Mouse (Mus musculus) left cerebral cortex, adult 8-10 months (tissue): ENCODE measurements around the gene Mphosph10. TPM values are rescaled to one million over a fixed set of nuclear protein-coding genes. Genes with fewer than 3 reads are reported as not detected.

ENCODE experiments used
- DNase-seq, 2 experiments: peaks; one replicate each; pipeline ENCODE4 v3.0.0; 2022; ENCODE audit warnings: low spot score in 2 of 2
- total RNA-seq, 4 experiments: library from RNA; stranded (reverse); gene quantifications; 2 replicates each; pipeline ENCODE4 v1.2.4; 2022

The Mphosph10 gene
- total RNA-seq: 10 to 100 TPM; 14.2 to 18.7 (median 16.9) TPM

DNA sequence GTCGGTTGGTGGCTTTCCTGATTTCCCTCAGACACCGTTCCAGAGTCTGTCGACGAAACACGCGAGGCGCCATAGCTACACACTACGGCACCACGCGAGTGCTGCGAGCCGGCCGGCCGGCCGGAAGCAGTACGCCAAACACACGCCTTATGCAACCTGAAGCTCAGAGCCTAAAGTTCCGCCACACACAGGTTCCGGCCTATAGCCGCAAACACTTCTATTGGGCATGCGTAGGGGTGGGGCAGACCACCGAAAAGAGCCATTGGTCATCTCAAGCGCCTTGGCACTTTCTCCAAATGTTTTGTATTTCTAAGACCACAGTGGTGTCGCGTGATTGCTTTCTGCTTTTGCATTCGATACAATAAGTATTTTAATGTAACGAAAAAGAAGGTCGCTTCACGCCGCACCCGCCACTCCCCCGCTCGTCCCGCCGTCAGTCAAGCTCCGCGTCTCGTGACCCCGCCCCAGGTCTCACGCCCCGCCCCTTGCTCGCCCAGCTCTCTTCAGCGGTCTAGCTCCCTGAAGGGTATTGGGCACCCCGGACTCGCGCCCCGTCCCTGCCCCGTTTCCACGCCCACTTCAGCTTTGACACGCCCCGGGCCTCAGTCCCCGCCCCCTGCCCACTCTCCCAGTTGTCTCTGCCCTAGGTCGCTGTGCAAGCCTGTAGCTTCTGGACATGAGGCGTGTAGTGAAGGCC is at the start of gene Mphosph10, which contains the start of gene Mcee:
Gene Mphosph10 (minus strand): TSS at position 147 of the 697 bp plus-strand sequence.
Gene Mcee (plus strand): TSS at position 486 of the 697 bp plus-strand sequence.
- peak; percentile 89 to 92 for DNase-seq

- DNase-seq: no peak
These were observed 48.5 kb upstream of the Mphosph10 start for GRCm38 (mm10) chr7:64440519-64440918.

GRCm38 (mm10) chr7:64439595-64440518 is 47.8 kb upstream of the Mphosph10 start:
- DNase-seq: no peak

- DNase-seq: no peak
These were observed 32.8 kb upstream of the Mphosph10 start for GRCm38 (mm10) chr7:64424861-64425260.

GRCm38 (mm10) chr7:64403989-64404388 is 11.9 kb upstream of the Mphosph10 start:
- DNase-seq: no peak

DNA sequence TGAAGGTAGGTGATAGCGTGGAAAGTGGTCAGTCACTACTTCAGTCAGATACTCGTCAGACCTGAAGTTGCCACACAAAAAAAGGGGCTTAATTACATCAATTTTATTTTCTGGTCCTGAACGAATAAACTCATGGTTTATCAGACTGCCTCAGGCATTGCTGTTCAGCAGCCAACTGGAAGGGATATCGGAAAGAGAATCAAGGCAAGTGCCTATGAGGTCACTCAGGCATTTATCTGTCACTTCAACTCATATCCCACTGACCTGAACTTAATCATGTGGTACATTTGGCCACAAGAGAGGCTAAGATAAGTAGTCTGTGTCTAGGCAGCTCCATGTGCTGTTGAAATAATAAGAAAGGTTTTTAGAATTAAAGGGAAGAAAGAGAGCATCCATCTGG is 10.4 kb upstream of the Mphosph10 start:
- DNase-seq: no peak

GRCm38 (mm10) chr7:64400725-64401124 is 8.7 kb upstream of the Mphosph10 start:
- DNase-seq: no peak

DNA sequence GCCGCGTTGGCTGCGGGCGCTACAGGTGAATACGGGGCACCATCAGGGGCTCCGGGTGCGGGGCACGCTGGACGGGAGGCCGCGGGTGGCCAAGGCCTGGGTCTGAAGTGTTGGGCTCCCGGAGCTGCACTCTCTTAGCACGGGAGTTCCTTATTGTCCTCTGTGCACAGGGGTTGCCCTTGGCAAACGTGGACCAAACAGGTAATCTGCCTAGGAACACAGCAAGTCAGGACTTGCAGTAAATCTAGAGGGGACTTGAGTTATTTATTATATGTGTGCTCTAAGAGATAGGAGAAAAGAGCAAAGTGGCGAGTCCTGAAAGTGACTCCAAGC is 717 bp upstream of the Mphosph10 start:
- DNase-seq: no peak

DNA sequence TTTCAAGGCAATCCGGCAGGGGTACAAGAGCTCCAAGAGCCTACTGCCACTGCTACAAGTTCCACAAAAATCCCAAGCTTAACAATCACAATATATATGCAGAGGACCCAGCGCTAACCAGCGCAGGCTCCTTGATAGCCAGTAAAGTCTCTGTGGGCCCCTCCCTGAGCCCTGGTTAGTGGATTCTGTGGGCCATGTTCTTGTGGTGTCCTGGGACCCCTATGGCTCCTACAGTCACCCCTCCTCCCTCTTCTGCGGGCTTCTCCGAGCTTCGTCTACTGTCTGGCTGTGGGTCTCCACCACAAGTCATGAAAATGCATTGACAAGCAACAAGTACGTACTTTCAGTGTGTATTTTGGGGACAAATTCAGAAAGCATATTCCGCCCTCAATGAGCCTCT is 589 bp downstream of the Mphosph10 start:
- DNase-seq: no peak

GRCm38 (mm10) chr7:64373830-64374562 is 18.1 kb downstream of the Mphosph10 start, which contains the start of gene Fan1:
Gene Fan1, minus strand, starts transcription at chr7:64374095.
- DNase-seq: peak; percentile 79 to 89

- DNase-seq: no peak
These were observed 18.8 kb downstream of the Mphosph10 start for GRCm38 (mm10) chr7:64373147-64373829.

DNA sequence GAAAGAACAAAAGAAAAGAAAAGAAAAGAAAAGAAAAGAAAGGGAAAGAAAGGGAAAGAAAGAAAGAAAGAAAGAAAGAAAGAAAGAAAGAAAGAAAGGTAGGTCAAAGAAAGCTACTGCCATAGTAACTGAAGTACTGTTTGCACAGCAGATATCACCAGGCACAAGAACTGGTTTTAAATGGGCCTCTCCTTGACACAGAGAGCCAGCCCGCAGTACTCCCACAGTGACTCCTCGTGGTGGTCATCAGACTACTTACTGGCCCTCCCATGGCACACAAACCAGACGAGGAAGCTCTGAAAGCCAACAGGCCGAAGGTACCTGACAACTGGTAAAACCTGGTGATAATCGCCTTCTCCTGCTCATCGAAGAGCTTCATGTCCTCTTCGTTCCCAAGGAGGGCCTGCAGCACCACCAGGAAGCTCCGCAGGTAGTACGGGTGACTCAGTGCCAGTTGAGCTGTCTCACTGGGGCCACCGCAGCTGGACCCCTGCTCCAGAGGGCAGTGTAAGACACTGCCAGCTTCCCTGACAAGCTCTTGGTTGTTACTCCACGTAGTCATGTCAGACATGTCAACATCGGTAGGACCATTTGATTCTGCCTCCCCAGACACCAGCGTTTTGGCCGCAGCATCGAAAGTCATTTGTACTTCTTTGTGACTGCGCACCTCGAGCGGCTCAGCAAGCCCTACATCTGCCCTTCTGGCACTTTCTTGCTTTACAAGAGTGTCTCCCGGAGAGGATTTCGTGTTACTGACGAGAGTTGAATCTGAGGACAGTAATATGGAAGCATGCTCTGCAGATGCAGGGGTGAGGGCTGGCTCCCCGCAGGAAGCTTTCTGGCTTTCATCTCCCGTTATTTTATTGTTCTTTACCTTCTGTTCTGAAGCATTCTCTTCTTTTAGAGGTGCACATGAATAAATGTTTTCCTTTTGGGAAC is 19.9 kb downstream of the Mphosph10 start:
- DNase-seq: no peak

- DNase-seq: no peak
These were observed 22.2 kb downstream of the Mphosph10 start for GRCm38 (mm10) chr7:64369841-64370240.

GRCm38 (mm10) chr7:64365863-64366262 is 26.2 kb downstream of the Mphosph10 start:
- DNase-seq: no peak

GRCm38 (mm10) chr7:64360586-64360945 is 31.5 kb downstream of the Mphosph10 start:
- DNase-seq: peak; percentile 28 to 56

DNA sequence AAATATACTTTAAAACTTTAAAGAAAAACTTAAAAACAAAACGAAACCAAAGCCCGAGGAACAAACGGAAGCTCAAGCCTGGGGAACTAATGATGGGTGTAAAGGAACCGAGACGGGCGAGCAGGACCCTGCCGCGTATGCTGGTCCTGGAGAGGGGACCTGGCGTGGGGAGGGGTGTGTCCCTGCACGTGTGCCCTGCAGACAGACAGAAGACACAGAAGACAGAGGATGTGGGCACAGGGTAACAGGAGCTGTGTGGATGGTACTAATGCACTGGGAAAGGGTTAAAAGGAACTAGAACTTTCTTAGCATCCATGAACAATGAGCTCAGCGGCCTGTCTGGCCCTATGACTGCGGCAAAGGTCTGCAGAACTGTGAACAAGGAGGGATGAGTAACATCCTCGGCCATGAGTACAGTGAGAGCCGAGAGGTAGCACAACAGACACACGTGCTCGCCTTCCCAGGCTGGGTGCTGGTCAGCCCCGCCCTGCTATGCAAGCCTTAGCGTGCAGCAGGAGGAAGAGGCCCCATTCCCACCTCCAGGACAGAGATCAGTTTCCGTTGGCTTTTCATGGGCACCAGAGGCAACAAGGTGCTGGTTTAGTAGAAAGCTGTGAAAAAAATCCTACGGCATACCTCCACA is 32.0 kb downstream of the Mphosph10 start:
- DNase-seq: no peak

DNA sequence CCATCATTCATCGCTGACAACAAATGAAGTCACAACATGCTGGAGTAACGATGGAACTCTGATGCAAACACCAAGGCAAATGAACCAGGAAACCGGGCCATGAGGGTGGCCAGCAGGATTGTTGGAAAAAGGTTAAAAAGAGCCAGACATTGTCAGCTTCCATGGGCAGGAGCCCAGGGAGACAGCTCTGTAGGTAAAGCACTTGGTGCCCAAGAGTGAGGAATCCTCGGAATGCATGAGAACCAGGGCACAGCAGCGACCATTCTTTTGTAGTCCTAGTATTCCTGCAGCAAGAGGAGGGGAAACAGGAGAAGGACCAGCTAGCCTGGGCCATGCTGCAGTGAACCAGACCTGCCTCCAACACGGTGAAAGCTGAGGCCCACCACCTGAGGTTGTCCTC is 33.4 kb downstream of the Mphosph10 start:
- no peak for DNase-seq

DNA sequence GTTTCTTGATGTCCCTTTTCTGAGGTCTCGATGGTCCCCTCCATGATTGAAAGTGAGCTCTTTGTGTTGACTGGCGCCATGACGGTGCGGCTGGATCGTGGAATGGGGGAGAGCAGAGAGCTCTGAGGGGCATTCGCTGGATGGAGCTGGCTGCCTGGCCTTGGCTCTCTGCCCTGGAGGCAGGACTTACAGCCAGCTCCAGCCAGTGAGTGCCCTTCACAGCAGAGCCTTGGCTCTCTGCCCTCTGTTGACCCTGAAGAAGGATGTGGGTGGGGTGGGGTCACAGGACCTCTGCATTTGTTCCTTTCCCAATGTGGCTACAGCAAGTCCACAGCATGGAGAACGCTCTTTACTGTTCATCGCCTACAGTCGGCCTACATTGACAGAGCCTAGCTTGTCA is 34.7 kb downstream of the Mphosph10 start:
- DNase-seq: peak; percentile 25 to 81

- DNase-seq: no peak
These were observed 35.4 kb downstream of the Mphosph10 start for GRCm38 (mm10) chr7:64356661-64357060.

- DNase-seq: no peak
These were observed 37.9 kb downstream of the Mphosph10 start for GRCm38 (mm10) chr7:64354206-64354605.
